Mouse (Mus musculus) testis, adult 2 months (tissue): ENCODE measurements around the gene Habp2. TPM values are rescaled to one million over a fixed set of nuclear protein-coding genes. Genes with fewer than 3 reads are reported as not detected.

Experiments used
- H3K27ac ChIP-seq: fragments of 200-500 bp; 2 replicates; pipeline ENCODE4 v1.5.1; 2012; ENCODE audit warnings: low read depth, low read length; ENCODE audit not compliant: control insufficient read depth, insufficient read depth
- H3K27me3 ChIP-seq: fragments of 200-500 bp; 2 replicates; pipeline ENCODE4 v1.6.1; 2012; ENCODE audit warnings: mild to moderate bottlenecking, low read length, moderate library complexity; ENCODE audit not compliant: control insufficient read depth, insufficient read depth
- H3K36me3 ChIP-seq: fragments of 200-500 bp; 2 replicates; pipeline ENCODE4 v1.6.1; 2012; ENCODE audit warnings: mild to moderate bottlenecking, low read length; ENCODE audit not compliant: control insufficient read depth, insufficient read depth
- H3K4me1 ChIP-seq: fragments of 200-500 bp; 2 replicates; pipeline ENCODE4 v1.6.1; 2012; ENCODE audit warnings: low read length; ENCODE audit not compliant: control insufficient read depth, insufficient read depth
- H3K4me3 ChIP-seq: fragments of 200-500 bp; 2 replicates; pipeline ENCODE4 v1.5.1; 2012; ENCODE audit warnings: low read depth, mild to moderate bottlenecking, low read length, moderate library complexity, mixed read lengths; ENCODE audit not compliant: control insufficient read depth
- CTCF ChIP-seq: fragments of 200-500 bp; IDR thresholded peaks from 2 replicates; pipeline ENCODE4 v1.5.1; 2012; ENCODE audit warnings: low read depth, mild to moderate bottlenecking, inconsistent platforms, low read length, moderate library complexity; ENCODE audit not compliant: control insufficient read depth, insufficient read depth, insufficient replicate concordance
- POLR2A ChIP-seq: fragments of 200-500 bp; IDR thresholded peaks from 2 replicates; pipeline ENCODE4 v1.6.1; 2012; ENCODE audit warnings: low read depth, mild to moderate bottlenecking, inconsistent platforms, low read length, moderate library complexity; ENCODE audit not compliant: control insufficient read depth
- polyA plus RNA-seq: library from polyadenylated mRNA; depleted of rRNA; stranded (reverse); fragments of >200 nt; gene quantifications from 2 replicates; pipeline ENCODE4 v1.2.3, GENCODE M21; 2012; rRNA removed

The Habp2 gene
- 0.13 TPM in 1 of 2 replicates, not detected in the other for polyA plus RNA-seq

- Histone ChIP-seq H3K27ac (no peak within 1 kb of the TSS), H3K27me3 (no peaks in the 10 kb centered on the region), H3K4me1 (no peaks in the 10 kb centered on the region), H3K36me3 (no peaks in the 10 kb centered on the region), H3K4me3 (no peak within 1 kb of the TSS)
- no peak for TF ChIP-seq POLR2A
- TF ChIP-seq CTCF: no peak
Measured at GRCm38 (mm10) chr19:56286866-56287265, at the start of gene Habp2. TSS of gene Habp2 (plus strand) at chr19:56287137.

- H3K27me3 ChIP-seq: no peaks in the 10 kb centered on the region
Measured at GRCm38 (mm10) chr19:56238501-56238900, 48.4 kb upstream of the Habp2 start.

GRCm38 (mm10) chr19:56245201-56245600, 41.7 kb upstream of the Habp2 start:
- Histone ChIP-seq H3K27me3 (no peaks in the 10 kb centered on the region), H3K36me3 (no peaks in the 10 kb centered on the region), H3K4me1 (no peaks in the 10 kb centered on the region), H3K27ac (no peak overlapping the region), H3K4me3 (no peak overlapping the region)
- TF ChIP-seq POLR2A (no peak), CTCF (no peak)

More at GRCm38 (mm10) chr19:56238501-56238900, 48.4 kb upstream of the Habp2 start:
- H3K4me1 ChIP-seq: no peaks in the 10 kb centered on the region
- no peak overlapping the region for H3K4me3 ChIP-seq
- no peak for TF ChIP-seq CTCF
- TF ChIP-seq POLR2A: no peak
- no peak overlapping the region for H3K27ac ChIP-seq
- no peaks in the 10 kb centered on the region for H3K36me3 ChIP-seq

GRCm38 (mm10) chr19:56252815-56253214, 34.1 kb upstream of the Habp2 start:
- TF ChIP-seq CTCF (no peak), POLR2A (no peak)
- no peaks in the 10 kb centered on the region for H3K36me3 ChIP-seq
- H3K27ac ChIP-seq: no peak overlapping the region
- no peaks in the 10 kb centered on the region for H3K27me3 ChIP-seq
- no peaks in the 10 kb centered on the region for H3K4me1 ChIP-seq
- H3K4me3 ChIP-seq: no peak overlapping the region

- H3K4me3 ChIP-seq: peak overlapping the region; percentile 3; the same call in 1 of the 2 replicates
- no peaks in the 10 kb centered on the region for H3K36me3 ChIP-seq
- no peak for TF ChIP-seq CTCF
- no peak for TF ChIP-seq POLR2A
- H3K27ac ChIP-seq: no peak overlapping the region
- no peaks in the 10 kb centered on the region for H3K27me3 ChIP-seq
- H3K4me1 ChIP-seq: no peaks in the 10 kb centered on the region
Measured at GRCm38 (mm10) chr19:56253271-56253670, 33.7 kb upstream of the Habp2 start.

DNA sequence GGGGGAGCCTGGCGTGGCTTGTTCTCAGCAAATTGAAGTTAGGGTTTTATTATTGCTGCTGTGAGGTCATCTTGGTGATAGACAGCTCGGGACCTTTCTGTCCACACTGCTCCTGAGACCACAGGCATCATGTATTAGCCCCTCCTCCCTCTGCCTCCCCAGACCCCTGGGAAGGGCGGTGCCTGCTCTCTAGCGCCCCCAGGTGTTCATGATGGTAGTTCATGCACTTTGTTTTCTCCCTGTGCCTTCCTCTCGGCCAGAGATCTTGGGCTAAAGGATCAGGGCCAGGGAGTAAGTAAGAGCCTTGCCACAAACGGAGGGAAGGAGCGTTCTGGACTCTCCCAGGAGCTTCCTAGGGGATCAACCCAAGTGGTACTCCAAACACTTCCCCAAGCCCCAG, 32.2 kb upstream of the Habp2 start:
- Histone ChIP-seq H3K4me3 (no peak overlapping the region), H3K36me3 (no peaks in the 10 kb centered on the region), H3K27me3 (no peaks in the 10 kb centered on the region), H3K4me1 (no peaks in the 10 kb centered on the region), H3K27ac (no peak overlapping the region)
- TF ChIP-seq POLR2A (no peak), CTCF (peak; percentile 92)

DNA sequence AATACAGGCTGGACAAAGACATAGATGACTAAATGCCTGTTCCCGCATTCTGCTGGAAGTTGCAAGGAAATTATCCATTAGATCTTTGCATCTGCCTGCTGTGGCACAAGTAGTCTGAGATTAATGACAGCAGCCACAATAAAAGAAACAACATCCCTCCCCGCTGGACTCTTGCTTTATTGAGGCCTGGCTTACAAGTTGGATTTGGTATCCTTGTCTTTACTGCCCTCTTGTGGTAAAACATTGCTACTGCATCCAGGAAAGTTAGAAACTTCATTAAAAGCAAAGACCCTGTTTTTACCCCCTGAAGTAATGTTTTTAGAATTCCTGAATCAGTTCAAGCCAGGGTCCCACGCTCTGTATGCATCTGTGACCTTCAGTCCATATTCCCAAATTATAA, 31.4 kb upstream of the Habp2 start:
- H3K4me1 ChIP-seq: no peaks in the 10 kb centered on the region
- H3K36me3 ChIP-seq: no peaks in the 10 kb centered on the region
- TF ChIP-seq CTCF (peak; percentile 33; the same call in 1 of the 2 replicates), POLR2A (no peak)
- no peaks in the 10 kb centered on the region for H3K27me3 ChIP-seq
- H3K27ac ChIP-seq: no peak overlapping the region
- H3K4me3 ChIP-seq: no peak overlapping the region

GRCm38 (mm10) chr19:56256235-56256634, 30.7 kb upstream of the Habp2 start:
- no peak overlapping the region for H3K4me3 ChIP-seq
- no peaks in the 10 kb centered on the region for H3K4me1 ChIP-seq
- no peak for TF ChIP-seq POLR2A
- no peak for TF ChIP-seq CTCF
- H3K27me3 ChIP-seq: no peaks in the 10 kb centered on the region
- no peaks in the 10 kb centered on the region for H3K36me3 ChIP-seq
- no peak overlapping the region for H3K27ac ChIP-seq
